Mouse (Mus musculus) liver, embryonic 12.5 days (tissue): ENCODE results near the gene Nrbp1. TPM values are rescaled to one million over a fixed set of nuclear protein-coding genes. Genes with fewer than 3 reads are reported as not detected.
"Not testable (repeated sequence)": the region's sequence is repeated elsewhere in the genome, so short reads cannot be mapped to it uniquely, and the experiment has no call there.

Experiments used
- ATAC-seq: fragments of 200-750 bp; cut with Nextera tagmentation; 2 replicates; pipeline ENCODE4 v1.8.0; 2017; ENCODE audit warnings: moderate number of reproducible peaks, mild to moderate bottlenecking, moderate library complexity
- H3K27ac ChIP-seq: fragments of 300-500 bp; sonication (generic); 2 replicates; pipeline ENCODE4 v1.5.1; 2016; ENCODE audit warnings: mild to moderate bottlenecking
- H3K27me3 ChIP-seq: fragments of 300-500 bp; sonication (generic); replicated peaks from 2 replicates; pipeline ENCODE4 v1.6.1; 2016; ENCODE audit warnings: mild to moderate bottlenecking, moderate library complexity
- H3K36me3 ChIP-seq: fragments of 300-500 bp; sonication (generic); 2 replicates; pipeline ENCODE4 v1.6.1; 2016; ENCODE audit warnings: mild to moderate bottlenecking, moderate library complexity
- H3K4me1 ChIP-seq: fragments of 300-500 bp; sonication (generic); 2 replicates; pipeline ENCODE4 v1.6.1; 2016
- H3K4me2 ChIP-seq: fragments of 300-500 bp; sonication (generic); 2 replicates; pipeline ENCODE4 v1.6.1; 2016; ENCODE audit warnings: mild to moderate bottlenecking, moderate library complexity
- H3K4me3 ChIP-seq: fragments of 300-500 bp; sonication (generic); 2 replicates; pipeline ENCODE4 v1.5.1; 2016; ENCODE audit warnings: mild to moderate bottlenecking, moderate library complexity
- H3K9ac ChIP-seq: fragments of 300-500 bp; sonication (generic); 2 replicates; pipeline ENCODE4 v1.6.1; 2016; ENCODE audit warnings: mild to moderate bottlenecking, moderate library complexity
- H3K9me3 ChIP-seq: fragments of 300-500 bp; sonication (generic); replicated peaks from 2 replicates; pipeline ENCODE4 v1.6.1; 2016; ENCODE audit warnings: mild to moderate bottlenecking, moderate library complexity
- WGBS: fragments of 180-500 bp; shearing (Covaris S2); methylation state at CpG from one replicate; pipeline ENCODE4 v1.1.7; 2016; ENCODE audit not compliant: insufficient replicate concordance; 5-methylcytosine and 5-hydroxymethylcytosine counted together
- polyA plus RNA-seq: library from polyadenylated mRNA; unstranded; fragments of >200 nt; fragmentation: Nextera tagmentation; extraction: Ambion mirVana; gene quantifications from 2 replicates; pipeline ENCODE4 v1.2.1, GENCODE M21; 2016

Gene Nrbp1
- polyA plus RNA-seq, 1 experiment from 2014 or later: 64.8 TPM

DNA sequence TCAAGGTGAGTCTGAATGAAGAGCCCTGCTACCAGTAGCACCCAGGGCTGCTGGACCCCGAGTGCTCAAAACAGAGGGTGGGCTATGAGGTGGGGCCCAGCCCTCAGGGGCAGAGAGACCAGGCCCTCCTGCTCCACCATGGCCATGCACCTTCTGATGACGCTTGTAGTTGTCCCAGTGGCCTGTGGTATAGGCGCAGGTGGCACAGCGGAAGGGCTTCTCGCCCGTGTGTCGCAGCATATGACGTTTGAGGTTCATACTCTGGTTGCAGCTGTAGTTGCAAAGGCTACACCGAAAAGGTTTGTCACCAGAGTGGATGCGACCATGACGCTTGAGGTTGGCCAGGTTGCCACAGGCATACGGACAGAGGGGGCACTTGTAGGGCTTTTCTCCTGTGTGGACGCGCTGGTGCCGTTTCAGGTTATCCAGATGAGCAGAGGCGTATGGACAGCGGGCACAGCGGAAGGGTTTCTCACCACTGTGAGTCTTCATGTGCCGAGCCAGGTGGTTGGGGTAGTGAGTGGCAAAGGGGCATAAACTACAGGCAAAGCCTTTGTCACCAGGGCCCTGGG, 41.3 kb upstream of the Nrbp1 start:
- WGBS: 92% methylated on average over 19 of the region's 19 CpGs
- H3K9me3 ChIP-seq: peaks cover 5% of the 10 kb centered on the region
- H3K36me3 ChIP-seq: peaks cover 85% of the 10 kb centered on the region
- H3K9ac ChIP-seq: no peak overlapping the region
- H3K4me2 ChIP-seq: no peak overlapping the region
- no peak overlapping the region for H3K4me3 ChIP-seq
- H3K4me1 ChIP-seq: peaks cover 45% of the 10 kb centered on the region
- H3K27ac ChIP-seq: 0 out of 2 replicates have a peak overlapping the region, but pooled peaks have one; percentile 17
- no peaks in the 10 kb centered on the region for H3K27me3 ChIP-seq
- ATAC-seq: no peak

DNA sequence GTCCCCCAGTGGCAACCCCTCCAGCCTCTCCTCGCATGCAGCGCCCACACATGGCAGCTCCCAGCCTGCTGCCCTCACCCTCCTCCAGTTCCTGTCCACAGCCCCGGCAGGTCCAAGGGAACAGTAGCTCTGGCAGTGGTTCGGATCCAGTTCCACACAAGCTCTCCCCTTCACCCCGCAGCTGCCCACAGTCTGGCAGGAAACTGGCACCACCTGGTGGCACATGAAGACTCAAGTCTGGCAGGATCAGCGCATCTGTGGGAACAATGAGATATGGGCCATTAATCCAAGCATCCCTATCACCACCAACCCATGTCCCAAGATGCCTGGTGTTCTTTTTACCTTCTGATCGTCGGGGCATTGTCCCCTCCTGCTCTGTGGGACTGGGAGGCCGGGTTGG, 40.8 kb upstream of the Nrbp1 start:
- no peak for ATAC-seq
- 0 out of 2 replicates have a peak overlapping the region, but pooled peaks have one; percentile 89 for H3K4me2 ChIP-seq
- H3K9me3 ChIP-seq: peaks cover 5% of the 10 kb centered on the region
- no peaks in the 10 kb centered on the region for H3K27me3 ChIP-seq
- peaks cover 85% of the 10 kb centered on the region for H3K36me3 ChIP-seq
- H3K4me3 ChIP-seq: peak overlapping the region; percentile 80; the same call in 1 of the 2 replicates
- H3K9ac ChIP-seq: no peak overlapping the region; the same call in 1 of the 2 replicates
- WGBS: 82% methylated on average over 9 of the region's 9 CpGs
- H3K4me1 ChIP-seq: peaks cover 40% of the 10 kb centered on the region
- H3K27ac ChIP-seq: 0 out of 2 replicates have a peak overlapping the region, but pooled peaks have one; percentile 17

DNA sequence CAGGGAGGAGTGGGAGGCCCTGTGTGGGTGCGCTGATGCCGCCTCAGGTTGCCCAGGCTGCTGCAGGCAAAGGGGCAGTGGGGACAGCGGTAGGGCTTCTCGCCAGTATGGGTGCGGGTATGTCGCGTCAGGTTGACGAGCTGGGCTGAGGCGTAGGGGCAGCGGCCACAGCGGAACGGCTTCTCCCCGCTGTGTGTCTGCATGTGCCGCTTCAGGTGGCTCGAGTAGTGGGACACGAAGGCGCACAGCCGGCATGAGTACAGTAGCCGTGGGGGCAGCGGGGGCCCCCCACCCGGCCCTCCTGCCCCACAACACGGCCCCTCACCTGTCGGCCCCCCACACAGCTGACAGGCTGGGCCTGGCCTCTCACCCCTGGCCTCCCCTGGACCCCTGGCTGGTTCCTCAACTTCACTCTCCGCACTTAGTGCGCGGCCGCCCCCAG, 40.3 kb upstream of the Nrbp1 start:
- Histone ChIP-seq H3K36me3 (peaks cover 85% of the 10 kb centered on the region), H3K27me3 (no peaks in the 10 kb centered on the region), H3K4me2 (peak overlapping the region; percentile 89), H3K9me3 (peaks cover 5% of the 10 kb centered on the region), H3K4me1 (peaks cover 36% of the 10 kb centered on the region), H3K27ac (peak overlapping the region; percentile 5; the same call in 1 of the 2 replicates), H3K9ac (no peak overlapping the region; the same call in 1 of the 2 replicates), H3K4me3 (peak overlapping the region; percentile 80)
- no peak for ATAC-seq
- 84% methylated on average over 27 of the region's 27 CpGs for WGBS

DNA sequence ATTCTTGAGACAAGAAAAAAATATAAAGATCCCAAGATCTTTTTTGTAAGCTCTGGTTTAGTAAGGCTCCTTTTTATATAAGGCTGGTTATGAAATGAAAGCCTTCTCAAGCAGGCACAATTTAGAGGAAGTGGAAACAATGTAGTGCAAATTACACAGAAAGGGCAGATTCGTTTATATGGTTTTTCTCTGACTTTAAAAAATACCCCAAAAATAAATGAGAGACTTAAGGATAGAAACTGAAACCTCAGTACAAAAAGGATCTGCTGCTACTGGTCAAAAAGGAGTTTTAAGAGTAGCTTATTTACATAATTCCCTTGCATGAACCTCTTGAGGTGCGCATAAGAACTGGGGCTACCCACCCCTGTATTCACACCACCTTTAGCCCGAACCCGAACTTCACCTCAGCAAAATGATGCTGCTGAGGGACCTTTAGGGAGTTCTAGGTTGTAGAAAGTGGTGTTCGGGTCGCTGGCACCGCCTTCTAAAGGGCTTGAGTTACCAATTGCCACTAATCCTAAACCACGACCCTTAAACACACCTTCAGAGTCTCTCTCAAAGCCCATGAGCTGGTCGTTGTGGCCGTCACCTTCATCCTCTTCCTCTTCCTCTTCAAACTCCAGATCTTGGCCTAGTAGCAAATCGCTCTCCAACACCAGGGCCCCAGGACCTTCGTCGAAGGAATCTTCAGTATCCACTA, 39.5 kb upstream of the Nrbp1 start:
- Histone ChIP-seq H3K4me2 (peak overlapping the region; percentile 89), H3K27ac (peak overlapping the region; percentile 80), H3K27me3 (no peaks in the 10 kb centered on the region), H3K4me1 (peaks cover 36% of the 10 kb centered on the region), H3K9me3 (peaks cover 5% of the 10 kb centered on the region), H3K9ac (peak overlapping the region; percentile 81), H3K36me3 (peaks cover 85% of the 10 kb centered on the region), H3K4me3 (peak overlapping the region; percentile 80)
- 19% methylated on average over 13 of the region's 13 CpGs for WGBS
- no peak for ATAC-seq

DNA sequence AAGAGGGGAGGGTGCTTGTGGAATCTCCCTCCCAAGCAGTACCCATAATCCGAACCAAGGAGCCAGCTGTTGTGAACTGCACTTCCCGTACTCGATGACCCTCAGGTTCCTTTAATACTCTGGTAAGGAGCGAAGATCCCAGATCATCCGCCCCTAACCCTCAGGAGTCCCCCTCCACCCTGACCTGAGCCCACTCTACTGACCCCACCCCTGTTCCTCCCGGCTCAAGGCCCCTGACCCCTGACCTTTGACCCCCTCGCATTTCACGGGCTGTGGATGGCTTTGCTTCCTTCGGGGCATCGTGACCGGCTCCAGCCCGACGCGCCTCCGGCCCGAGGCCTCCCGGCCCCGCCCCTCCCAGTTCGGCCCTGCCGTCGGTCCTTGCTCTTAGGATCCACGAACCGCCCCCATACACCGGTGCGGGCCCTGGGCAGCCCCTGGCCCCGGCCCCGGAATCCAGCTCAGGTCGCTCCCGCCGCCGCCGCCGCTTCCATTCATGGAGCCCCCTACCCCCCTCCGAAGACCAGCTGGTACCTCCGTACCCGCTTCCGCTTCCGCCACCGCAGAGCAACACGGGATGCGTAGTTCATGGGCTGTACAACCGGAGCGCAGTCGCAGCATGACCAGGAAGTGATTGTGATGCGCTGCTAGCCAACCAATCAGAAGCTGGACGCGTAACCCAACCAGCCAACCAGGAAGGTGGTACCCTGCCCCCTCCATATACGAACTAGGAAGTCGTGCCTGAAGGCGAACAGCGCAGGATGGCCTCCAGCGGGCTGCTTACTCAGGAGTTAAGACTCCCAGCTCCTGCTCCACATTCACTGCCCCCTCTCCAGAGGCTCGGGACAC, 38.7 kb upstream of the Nrbp1 start, which contains the start of gene Zfp513:
Zfp513 (minus strand) TSS at position 562 of the 849 bp plus-strand sequence.
- WGBS: under 1% methylated on average over 53 of the region's 53 CpGs
- H3K27me3 ChIP-seq: no peaks in the 10 kb centered on the region
- H3K9ac ChIP-seq: peak within 1 kb of the TSS; percentile 81

DNA sequence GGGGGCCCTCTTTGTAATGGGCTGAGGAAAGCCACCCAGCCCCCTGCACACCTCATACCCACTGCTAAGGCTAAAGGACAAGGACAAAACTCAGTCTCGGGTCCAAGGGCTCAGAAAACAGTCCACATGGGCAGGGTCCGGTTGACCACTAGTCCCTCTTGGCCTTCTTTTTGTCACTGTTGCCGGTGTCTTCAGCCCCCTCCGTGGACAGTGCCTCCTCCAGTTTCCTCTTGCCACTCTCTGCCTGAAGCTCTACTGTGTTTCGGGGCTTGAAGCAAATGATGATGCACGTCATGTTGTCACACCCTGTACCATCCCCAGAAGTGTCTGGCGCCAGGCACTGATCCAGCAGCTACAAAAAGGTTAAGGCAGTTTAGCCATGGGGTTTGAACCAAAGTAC, 37.7 kb upstream of the Nrbp1 start:
- H3K27me3 ChIP-seq: no peaks in the 10 kb centered on the region
- peaks cover 85% of the 10 kb centered on the region for H3K36me3 ChIP-seq
- peaks cover 5% of the 10 kb centered on the region for H3K9me3 ChIP-seq
- H3K27ac ChIP-seq: peak overlapping the region; percentile 87
- peak overlapping the region; percentile 80 for H3K4me3 ChIP-seq
- H3K9ac ChIP-seq: peak overlapping the region; percentile 68; the same call in 1 of the 2 replicates
- no peak for ATAC-seq
- WGBS: 79% methylated on average over 7 of the region's 7 CpGs
- peaks cover 36% of the 10 kb centered on the region for H3K4me1 ChIP-seq
- peak overlapping the region; percentile 89 for H3K4me2 ChIP-seq

More for the DNA sequence above, 38.7 kb upstream of the Nrbp1 start, which contains the start of gene Zfp513:
- peak within 1 kb of the TSS; percentile 87 for H3K27ac ChIP-seq
- peaks cover 5% of the 10 kb centered on the region for H3K9me3 ChIP-seq
- peaks cover 36% of the 10 kb centered on the region for H3K4me1 ChIP-seq
- peaks cover 85% of the 10 kb centered on the region for H3K36me3 ChIP-seq
- peak within 1 kb of the TSS; percentile 80 for H3K4me3 ChIP-seq
- peak within 1 kb of the TSS; percentile 89 for H3K4me2 ChIP-seq
- ATAC-seq: peak; percentile 95

DNA sequence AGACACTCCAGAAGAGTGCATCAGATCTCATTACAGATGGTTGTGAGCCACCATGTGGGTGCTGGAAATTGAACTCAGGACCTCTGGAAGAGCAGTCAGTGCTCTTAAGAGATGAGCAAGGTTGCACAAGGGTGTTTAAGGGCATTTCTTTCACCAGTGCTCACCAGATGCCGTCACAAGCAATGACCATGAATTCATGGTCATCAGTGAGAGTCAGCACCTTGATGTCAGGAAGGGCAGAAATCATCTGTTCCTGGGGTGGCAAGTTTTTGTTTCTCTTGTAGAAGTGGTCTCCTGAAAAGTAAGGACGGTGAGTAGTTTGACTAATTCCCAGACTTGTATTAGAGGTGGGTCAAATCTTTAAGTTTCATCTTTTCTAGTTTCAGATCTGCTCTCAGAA, 36.8 kb upstream of the Nrbp1 start:
- Histone ChIP-seq H3K27me3 (no peaks in the 10 kb centered on the region), H3K36me3 (peaks cover 85% of the 10 kb centered on the region), H3K9ac (no peak overlapping the region), H3K27ac (0 out of 2 replicates have a peak overlapping the region, but pooled peaks have one; percentile 87), H3K4me3 (no peak overlapping the region), H3K4me2 (no peak overlapping the region), H3K9me3 (peaks cover 5% of the 10 kb centered on the region), H3K4me1 (peaks cover 36% of the 10 kb centered on the region)
- WGBS: 82% methylated on average over 2 of the region's 2 CpGs
- no peak for ATAC-seq

DNA sequence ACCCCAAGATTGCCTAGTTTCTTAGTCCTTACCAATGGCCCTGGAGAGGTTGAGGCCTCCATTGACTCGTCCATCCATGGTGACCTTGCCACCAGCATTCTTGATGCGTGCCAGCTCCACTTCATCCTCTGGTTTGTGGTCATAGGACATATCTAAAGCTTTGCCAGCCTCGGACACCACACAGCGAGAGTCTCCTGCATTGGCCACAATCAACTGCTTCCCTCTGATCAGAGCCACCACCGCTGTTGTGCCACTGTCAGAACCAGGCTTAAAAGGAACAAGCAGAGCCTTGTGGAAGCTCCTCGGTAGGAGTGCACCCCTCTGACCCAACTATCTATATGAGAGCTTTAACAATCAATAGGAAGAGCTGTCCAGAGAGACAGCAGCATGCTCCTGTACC, 36.2 kb upstream of the Nrbp1 start:
- Histone ChIP-seq H3K4me3 (no peak overlapping the region), H3K27me3 (no peaks in the 10 kb centered on the region), H3K27ac (no peak overlapping the region), H3K4me2 (no peak overlapping the region), H3K9ac (no peak overlapping the region), H3K9me3 (peaks cover 5% of the 10 kb centered on the region), H3K4me1 (peaks cover 31% of the 10 kb centered on the region), H3K36me3 (peaks cover 80% of the 10 kb centered on the region)
- WGBS: 86% methylated on average over 6 of the region's 6 CpGs
- no peak for ATAC-seq

DNA sequence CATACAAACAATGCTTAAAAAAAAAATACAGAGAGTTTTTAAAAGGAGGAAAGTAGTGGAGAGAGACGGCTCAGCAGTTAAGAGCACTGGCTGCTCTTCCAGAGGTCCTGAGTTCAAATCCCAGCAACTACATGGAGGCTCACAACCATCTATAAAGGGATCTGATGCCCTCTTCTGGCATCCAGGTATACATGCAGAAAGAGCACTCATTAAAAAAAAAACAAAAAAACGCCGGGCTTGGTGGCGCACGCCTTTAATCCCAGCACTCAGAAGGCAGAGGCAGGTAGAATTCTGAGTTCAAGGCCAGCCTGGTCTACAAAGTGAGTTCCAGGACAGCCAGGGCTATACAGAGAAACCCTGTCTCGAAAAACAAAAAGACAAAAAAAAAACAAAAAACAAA, 24.1 kb upstream of the Nrbp1 start:
- Histone ChIP-seq H3K4me1 (peaks cover 73% of the 10 kb centered on the region), H3K36me3 (peaks cover 19% of the 10 kb centered on the region)
- H3K9me3 ChIP-seq, ATAC-seq, H3K4me2 ChIP-seq, H3K27me3 ChIP-seq, H3K4me3 ChIP-seq, H3K27ac ChIP-seq, H3K9ac ChIP-seq: not testable (repeated sequence)
- 66% methylated on average over 6 of the region's 6 CpGs for WGBS

DNA sequence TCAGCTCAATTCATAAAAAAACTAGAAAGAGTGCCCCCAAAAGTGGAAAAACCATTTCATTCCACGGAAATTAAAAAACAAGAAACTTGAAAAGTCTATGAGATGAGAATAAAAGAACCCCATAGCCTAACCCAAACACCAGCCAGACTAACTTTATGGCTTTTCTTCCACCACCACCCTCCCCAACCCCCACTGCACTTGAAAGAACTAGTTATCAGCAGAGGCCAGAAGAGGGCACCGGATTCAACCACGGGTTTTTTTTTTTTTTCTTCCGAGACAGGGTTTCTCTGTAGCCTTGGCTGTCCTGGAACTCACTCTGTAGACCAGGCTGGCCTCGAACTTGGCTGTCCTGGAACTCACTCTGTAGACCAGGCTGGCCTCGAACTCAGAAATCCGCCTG, 22.4 kb upstream of the Nrbp1 start:
- peak overlapping the region; percentile 64 for H3K9ac ChIP-seq
- no peaks in the 10 kb centered on the region for H3K9me3 ChIP-seq
- peaks cover 61% of the 10 kb centered on the region for H3K4me1 ChIP-seq
- H3K4me3 ChIP-seq: peak overlapping the region; percentile 99
- H3K36me3 ChIP-seq: peaks cover 19% of the 10 kb centered on the region
- H3K27ac ChIP-seq: peak overlapping the region; percentile 96
- no peaks in the 10 kb centered on the region for H3K27me3 ChIP-seq
- H3K4me2 ChIP-seq: peak overlapping the region; percentile 91
- ATAC-seq: peak; percentile 55
- WGBS: 19% methylated on average over 7 of the region's 7 CpGs

DNA sequence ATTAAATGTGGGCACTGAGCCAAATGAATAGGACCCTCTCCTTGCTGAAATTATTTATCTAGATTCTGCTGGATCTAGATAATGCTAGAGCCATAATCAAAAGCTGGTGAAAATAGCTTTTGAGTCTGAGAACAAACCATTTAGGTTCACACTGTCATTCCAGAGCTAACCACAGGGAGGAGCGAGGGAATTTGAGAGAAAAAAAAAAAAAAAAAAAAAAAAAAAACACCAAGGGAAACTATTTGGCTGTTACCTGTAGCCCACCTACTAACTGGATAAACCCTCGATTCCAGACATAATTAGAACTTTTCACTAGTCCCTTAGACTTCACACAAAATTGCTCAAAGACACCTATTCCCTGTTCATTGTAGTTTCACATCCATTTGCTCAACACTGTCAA, 21.6 kb upstream of the Nrbp1 start:
- ATAC-seq: no peak
- Histone ChIP-seq H3K36me3 (peaks cover 15% of the 10 kb centered on the region), H3K4me1 (peaks cover 61% of the 10 kb centered on the region), H3K4me2 (peak overlapping the region; percentile 91), H3K27me3 (no peaks in the 10 kb centered on the region), H3K9me3 (no peaks in the 10 kb centered on the region), H3K4me3 (peak overlapping the region; percentile 99), H3K27ac (peak overlapping the region; percentile 96), H3K9ac (peak overlapping the region; percentile 99)
- WGBS: 2% methylated on average over 2 of the region's 2 CpGs
